Mouse (Mus musculus): ENCODE measurements around the gene Gm43064.

- TF ChIP-seq CTCF (conservative IDR thresholded peaks at IDR 0.05; ENCODE audit: insufficient read depth, insufficient read length, low read depth, low read length) (no peak), POLR2A (IDR thresholded peaks at IDR 0.05; ENCODE audit: low read depth, low read length) (no peak)
These were observed 20.3 kb upstream of the Gm43064 start for GRCm38 (mm10) chr3:103789096-103789495.
